Mouse (Mus musculus) left cerebral cortex, postnatal 36 days (tissue): ENCODE data around the gene Gpr137. TPM values are rescaled to one million over a fixed set of nuclear protein-coding genes. Genes with fewer than 3 reads are reported as not detected.

Experiments
- DNase-seq, 2 experiments: peaks; one replicate each; pipeline ENCODE4 v3.0.0; 2021 to 2022; ENCODE audit warnings: low spot score in 2 of 2, mixed read lengths in 1 of 2
- intact Hi-C: fragments of 180-260 bp; cut with DNase I; formaldehyde crosslinking; loops from one replicate; pipeline ENCODE4 v1.15.1; 2025
- total RNA-seq, 2 experiments: library from RNA; stranded (reverse); gene quantifications; 2 replicates each; pipeline ENCODE4 v1.2.3; 2021

Gpr137 gene
- total RNA-seq, 2 experiments from 2014 or later = 94.1 to 108 TPM

- intact Hi-C loops = loop anchor here (10.0 kb wide), 1 partner anchor 703 kb away; the partner anchor contains the start of gene Atg2a
- DNase-seq = no peak
Measured at GRCm38 (mm10) chr19:6948186-6948585, 5.9 kb upstream of the Gpr137 start.

- intact Hi-C loops = loop anchor here (10.0 kb wide), 1 partner anchor 703 kb away; the partner anchor contains the start of gene Atg2a
- DNase-seq = no peak
Measured at GRCm38 (mm10) chr19:6947742-6948141, 5.5 kb upstream of the Gpr137 start.

- intact Hi-C loops = loop anchor here (10.0 kb wide), 1 partner anchor 699 kb away; the partner anchor contains the start of gene Atg2a
- no peak for DNase-seq
Measured at GRCm38 (mm10) chr19:6943709-6944108, 1.4 kb upstream of the Gpr137 start.

- intact Hi-C loops = loop anchor here (10.0 kb wide), 1 partner anchor 698 kb away; the partner anchor contains the start of gene Atg2a
- no peak for DNase-seq
Measured at GRCm38 (mm10) chr19:6942764-6943163, 484 bp upstream of the Gpr137 start.

- intact Hi-C loops = loop anchor here (1.0 to 10.0 kb wide), 2 partner anchors 20 to 697 kb away; partner anchors contain the start of genes Atg2a and Esrra
- peak; percentile 95 to 96 for DNase-seq
Measured at GRCm38 (mm10) chr19:6941372-6942248, 670 bp downstream of the Gpr137 start, which contains the start of gene Bad. Gene Bad (plus strand): TSS chr19:6941861.

- DNase-seq = no peak
- intact Hi-C loops = loop anchor here (1.0 to 10.0 kb wide), 2 partner anchors 19 to 696 kb away; partner anchors contain the start of genes Atg2a and Esrra
Measured at GRCm38 (mm10) chr19:6940396-6941351, 1.6 kb downstream of the Gpr137 start.

GRCm38 (mm10) chr19:6939106-6940002 lies 2.9 kb downstream of the Gpr137 start:
- intact Hi-C loops = loop anchor here (10.0 kb wide), 2 partner anchors 445 to 695 kb away; partner anchors contain the start of gene Atg2a

GRCm38 (mm10) chr19:6937541-6938465 lies 4.5 kb downstream of the Gpr137 start:
- DNase-seq = no peak
- intact Hi-C loops = loop anchor here (10.0 kb wide), 1 partner anchor 443 kb away; no protein-coding TSS in a partner anchor

More at GRCm38 (mm10) chr19:6939106-6940002, 2.9 kb downstream of the Gpr137 start:
- no peak for DNase-seq

- DNase-seq = no peak
- intact Hi-C loops = loop anchor here (10.0 kb wide), 1 partner anchor 441 kb away; no protein-coding TSS in a partner anchor
Measured at GRCm38 (mm10) chr19:6936299-6936698, 6.0 kb downstream of the Gpr137 start.

- intact Hi-C loops = loop anchor here (5.0 to 10.0 kb wide), 2 partner anchors 440 to 512 kb away; no protein-coding TSS in a partner anchor
- DNase-seq = no peak
Measured at GRCm38 (mm10) chr19:6934195-6934977, 7.9 kb downstream of the Gpr137 start, which contains the start of gene Kcnk4. Gene Kcnk4 (minus strand): TSS chr19:6934515.

GRCm38 (mm10) chr19:6933436-6934194 lies 8.7 kb downstream of the Gpr137 start:
- peak; percentile 73 to 79 for DNase-seq
- intact Hi-C loops = loop anchor here (5.0 to 10.0 kb wide), 2 partner anchors 439 to 511 kb away; no protein-coding TSS in a partner anchor

GRCm38 (mm10) chr19:6933102-6933435 lies 9.2 kb downstream of the Gpr137 start:
- DNase-seq = peak in 1 of 2 experiments; percentile 78
- intact Hi-C loops = loop anchor here (5.0 to 10.0 kb wide), 2 partner anchors 438 to 511 kb away; no protein-coding TSS in a partner anchor

- no peak for DNase-seq
- intact Hi-C loops = loop anchor here (5.0 to 10.0 kb wide), 2 partner anchors 437 to 510 kb away; no protein-coding TSS in a partner anchor
Measured at GRCm38 (mm10) chr19:6932018-6932417, 10.3 kb downstream of the Gpr137 start.

GRCm38 (mm10) chr19:6931002-6931401 lies 11.3 kb downstream of the Gpr137 start:
- intact Hi-C loops = loop anchor here (5.0 to 10.0 kb wide), 2 partner anchors 436 to 509 kb away; no protein-coding TSS in a partner anchor
- DNase-seq = no peak

- intact Hi-C loops = loop anchor here (10.0 kb wide), 1 partner anchor 97 kb away; no protein-coding TSS in a partner anchor
- no peak for DNase-seq
Measured at GRCm38 (mm10) chr19:6928080-6928479, 14.2 kb downstream of the Gpr137 start.
